Mouse (Mus musculus) midbrain, postnatal 0 days (tissue): ENCODE measurements around the gene Tbc1d1. TPM values are rescaled to one million over a fixed set of nuclear protein-coding genes. Genes with fewer than 3 reads are reported as not detected.

Source experiments
- ATAC-seq: fragments of 200-750 bp; cut with Nextera tagmentation; 2 replicates; pipeline ENCODE4 v1.8.0; 2017; ENCODE audit warnings: moderate number of reproducible peaks, mild to moderate bottlenecking, moderate TSS enrichment, moderate library complexity; ENCODE audit not compliant: low FRiP score
- DNase-seq: peaks from one replicate; pipeline ENCODE4 v3.0.0-alpha.2; 2015; ENCODE audit warnings: low spot score
- H3K27ac ChIP-seq: fragments of 300-500 bp; sonication (generic); 2 replicates; pipeline ENCODE4 v1.5.1; 2014; ENCODE audit warnings: low read depth, mild to moderate bottlenecking, low read length, mixed read lengths
- H3K27me3 ChIP-seq: fragments of 300-500 bp; sonication (generic); 2 replicates; pipeline ENCODE4 v1.6.1; 2014; ENCODE audit warnings: low read length, control low read depth, mixed read lengths; ENCODE audit not compliant: insufficient read depth
- H3K36me3 ChIP-seq: fragments of 300-500 bp; sonication (generic); 2 replicates; pipeline ENCODE4 v1.6.1; 2014; ENCODE audit warnings: low read length, control low read depth, mixed read lengths; ENCODE audit not compliant: insufficient read depth
- H3K4me1 ChIP-seq: fragments of 300-500 bp; sonication (generic); 2 replicates; pipeline ENCODE4 v1.6.1; 2014; ENCODE audit warnings: mild to moderate bottlenecking, control low read depth, antibody characterized with exemption, low read length, mixed read lengths; ENCODE audit not compliant: insufficient read depth
- H3K4me2 ChIP-seq: fragments of 300-500 bp; sonication (generic); 2 replicates; pipeline ENCODE4 v1.6.1; 2014; ENCODE audit warnings: low read depth, mild to moderate bottlenecking, low read length, mixed read lengths; ENCODE audit not compliant: poor library complexity, severe bottlenecking
- H3K4me3 ChIP-seq: fragments of 300-500 bp; sonication (generic); 2 replicates; pipeline ENCODE4 v1.5.1; 2014; ENCODE audit warnings: low read depth, mild to moderate bottlenecking, low read length, moderate library complexity
- H3K9ac ChIP-seq: fragments of 300-500 bp; sonication (generic); replicated peaks from 2 replicates; pipeline ENCODE4 v1.6.1; 2014; ENCODE audit warnings: mild to moderate bottlenecking, low read length, moderate library complexity, mixed read lengths; ENCODE audit not compliant: poor library complexity, severe bottlenecking
- H3K9me3 ChIP-seq: fragments of 300-500 bp; sonication (generic); 2 replicates; pipeline ENCODE4 v1.6.1; 2016; ENCODE audit warnings: low read length, control low read depth
- CTCF ChIP-seq: IDR thresholded peaks from 2 replicates; pipeline ENCODE4 v1.5.1; 2016; ENCODE audit warnings: antibody characterized with exemption, mild to moderate bottlenecking
- WGBS: fragments of 180-500 bp; shearing (Covaris S2); extraction: QIAGEN DNeasy Blood & Tissue Kit; methylation state at CpG from one replicate; pipeline ENCODE4 v1.1.7; 2014; 5-methylcytosine and 5-hydroxymethylcytosine counted together
- polyA plus RNA-seq: library from polyadenylated mRNA; unstranded; fragments of >200 nt; fragmentation: Nextera tagmentation; extraction: Ambion mirVana; gene quantifications from 2 replicates; pipeline ENCODE4 v1.2.1, GENCODE M21; 2015
- total RNA-seq: library from RNA; depleted of rRNA; stranded (reverse); fragments of >200 nt; gene quantifications from 2 replicates; pipeline ENCODE4 v1.2.3, GENCODE M21; 2014

Gene Tbc1d1
- total and polyA plus RNA-seq, 2 experiments from 2014 or later, result 5.6 to 11.3 TPM

- H3K9me3 ChIP-seq, result no peaks in the 10 kb centered on the region
- H3K4me3 ChIP-seq, result no peak overlapping the region
- no peak overlapping the region for H3K27ac ChIP-seq
- H3K4me1 ChIP-seq, result 0 out of 2 replicates have a peak, but pooled peaks cover 6% of the 10 kb centered on the region
- no peak overlapping the region for H3K9ac ChIP-seq
- DNase-seq (no peak), ATAC-seq (no peak)
- H3K36me3 ChIP-seq, result no peaks in the 10 kb centered on the region
- no peak overlapping the region for H3K4me2 ChIP-seq
- 86% methylated on average over 3 of the region's 3 CpGs for WGBS
- TF ChIP-seq CTCF, result no peak
- no peaks in the 10 kb centered on the region for H3K27me3 ChIP-seq
Observed at GRCm38 (mm10) chr5:64340366-64340765, 184.3 kb downstream of the Tbc1d1 start.

DNA sequence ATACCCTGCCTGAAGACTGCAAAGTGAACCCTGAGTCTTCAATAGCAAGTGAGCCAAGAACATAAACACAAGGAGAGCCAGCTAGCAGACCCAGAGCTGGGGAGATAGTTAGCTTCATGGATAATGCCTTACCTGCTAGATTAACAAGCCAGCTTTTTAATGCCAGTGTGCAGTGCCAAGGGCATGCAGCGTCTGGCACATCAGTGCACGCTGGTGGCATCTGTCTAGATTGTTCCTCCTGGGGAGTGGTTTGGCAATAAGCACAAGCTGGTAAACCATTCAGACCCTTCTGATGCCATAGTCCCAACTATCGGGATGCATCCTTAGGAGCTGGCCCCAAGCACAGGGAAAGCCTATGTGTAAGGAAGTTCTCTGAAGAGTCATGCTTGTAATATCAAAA, 185.6 kb downstream of the Tbc1d1 start:
- no peak overlapping the region for H3K27ac ChIP-seq
- no peak overlapping the region for H3K4me2 ChIP-seq
- no peaks in the 10 kb centered on the region for H3K36me3 ChIP-seq
- no peak overlapping the region for H3K4me3 ChIP-seq
- H3K9me3 ChIP-seq, result no peaks in the 10 kb centered on the region
- H3K27me3 ChIP-seq, result no peaks in the 10 kb centered on the region
- no peak overlapping the region for H3K9ac ChIP-seq
- TF ChIP-seq CTCF, result no peak
- DNase-seq (no peak), ATAC-seq (no peak)
- H3K4me1 ChIP-seq, result 0 out of 2 replicates have a peak, but pooled peaks cover 8% of the 10 kb centered on the region
- WGBS, result 77% methylated on average over 3 of the region's 3 CpGs

- Histone ChIP-seq H3K4me3 (no peak overlapping the region), H3K27ac (no peak overlapping the region), H3K9ac (no peak overlapping the region), H3K4me2 (no peak overlapping the region), H3K36me3 (no peaks in the 10 kb centered on the region), H3K9me3 (no peaks in the 10 kb centered on the region), H3K27me3 (no peaks in the 10 kb centered on the region), H3K4me1 (0 out of 2 replicates have a peak, but pooled peaks cover 8% of the 10 kb centered on the region)
- WGBS, result 79% methylated on average over 10 of the region's 10 CpGs
- DNase-seq (no peak), ATAC-seq (no peak)
- TF ChIP-seq CTCF, result no peak
Observed at GRCm38 (mm10) chr5:64342138-64342537, 186.0 kb downstream of the Tbc1d1 start.

GRCm38 (mm10) chr5:64343972-64344700, 188.0 kb downstream of the Tbc1d1 start:
- ATAC-seq (0 out of 2 replicates have a peak, but pooled peaks have one; percentile 31), DNase-seq (peak; percentile 60)
- H3K36me3 ChIP-seq, result no peaks in the 10 kb centered on the region
- 51% methylated on average over 5 of the region's 5 CpGs for WGBS
- no peak overlapping the region for H3K4me3 ChIP-seq
- no peaks in the 10 kb centered on the region for H3K9me3 ChIP-seq
- no peak overlapping the region for H3K4me2 ChIP-seq
- H3K4me1 ChIP-seq, result 0 out of 2 replicates have a peak, but pooled peaks cover 8% of the 10 kb centered on the region
- H3K27me3 ChIP-seq, result no peaks in the 10 kb centered on the region
- no peak overlapping the region for H3K9ac ChIP-seq
- peak; percentile 41 for TF ChIP-seq CTCF
- H3K27ac ChIP-seq, result no peak overlapping the region

- 0 out of 2 replicates have a peak overlapping the region, but pooled peaks have one; percentile 38 for H3K27ac ChIP-seq
- no peaks in the 10 kb centered on the region for H3K9me3 ChIP-seq
- no peak for TF ChIP-seq CTCF
- no peaks in the 10 kb centered on the region for H3K36me3 ChIP-seq
- H3K4me2 ChIP-seq, result no peak overlapping the region
- no peak overlapping the region for H3K4me3 ChIP-seq
- 0 out of 2 replicates have a peak, but pooled peaks have one; percentile 24 for ATAC-seq
- H3K9ac ChIP-seq, result no peak overlapping the region
- peak; percentile 38 for DNase-seq
- 44% methylated on average over 16 of the region's 16 CpGs for WGBS
- H3K27me3 ChIP-seq, result no peaks in the 10 kb centered on the region
- H3K4me1 ChIP-seq, result 0 out of 2 replicates have a peak, but pooled peaks cover 8% of the 10 kb centered on the region
Observed at GRCm38 (mm10) chr5:64345181-64345735, 189.2 kb downstream of the Tbc1d1 start.

DNA sequence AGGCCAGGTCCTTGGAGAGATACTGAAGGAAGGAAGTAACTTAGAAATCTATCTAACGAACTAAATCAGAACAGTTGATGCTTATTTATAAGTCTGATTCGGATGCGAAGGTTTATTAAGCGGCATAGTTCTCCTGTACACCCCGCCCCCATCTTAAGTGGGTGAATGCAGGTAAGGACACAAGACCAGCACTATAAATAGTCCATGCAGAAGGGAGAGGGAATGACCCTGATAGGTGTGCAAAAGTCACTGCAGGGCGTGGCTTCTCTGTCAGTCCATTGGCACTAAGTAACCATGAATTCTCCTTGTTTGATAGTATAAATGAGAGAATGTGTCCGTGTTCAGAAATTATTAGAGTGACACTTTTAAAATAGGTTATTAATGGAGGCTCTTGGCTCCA, 189.7 kb downstream of the Tbc1d1 start:
- WGBS, result 64% methylated on average over 7 of the region's 7 CpGs
- H3K4me3 ChIP-seq, result no peak overlapping the region
- no peak overlapping the region for H3K4me2 ChIP-seq
- DNase-seq (no peak), ATAC-seq (no peak)
- H3K9ac ChIP-seq, result no peak overlapping the region
- H3K27me3 ChIP-seq, result no peaks in the 10 kb centered on the region
- no peak for TF ChIP-seq CTCF
- 0 out of 2 replicates have a peak, but pooled peaks cover 8% of the 10 kb centered on the region for H3K4me1 ChIP-seq
- no peaks in the 10 kb centered on the region for H3K9me3 ChIP-seq
- no peaks in the 10 kb centered on the region for H3K36me3 ChIP-seq
- 0 out of 2 replicates have a peak overlapping the region, but pooled peaks have one; percentile 38 for H3K27ac ChIP-seq
